Mouse (Mus musculus) MEL (cell line): ENCODE measurements around the gene Rarb. TPM values are rescaled to one million over a fixed set of nuclear protein-coding genes. Genes with fewer than 3 reads are reported as not detected.

ENCODE experiments used
- DNase-seq: peaks from one replicate; pipeline ENCODE4 v3.0.0; 2011; ENCODE audit warnings: low read depth, low spot score
- H3K27ac ChIP-seq: 2 replicates; pipeline ENCODE4 v1.5.1; 2012; ENCODE audit warnings: low read depth, mild to moderate bottlenecking, control low read depth, low read length, moderate library complexity; ENCODE audit not compliant: control insufficient read depth
- H3K27me3 ChIP-seq, 2 experiments: fragments of 150-350 bp in 1 of 2; sonication (generic) in 1 of 2; 2 replicates each; pipeline ENCODE4 v1.6.1; 2012; ENCODE audit warnings: low read length in 2 of 2, mild to moderate bottlenecking in 2 of 2, improper control_type of control experiment in 1 of 2, moderate library complexity in 1 of 2; ENCODE audit not compliant: insufficient read depth in 2 of 2, control insufficient read depth in 1 of 2
- H3K36me3 ChIP-seq, 2 experiments: 2 replicates each; pipeline ENCODE4 v1.6.1; 2012 to 2014; ENCODE audit warnings: low read length in 2 of 2, improper control_type of control experiment in 1 of 2, inconsistent platforms in 1 of 2, mild to moderate bottlenecking in 1 of 2; ENCODE audit not compliant: insufficient read depth in 2 of 2, control insufficient read depth in 1 of 2
- H3K4me1 ChIP-seq, 2 experiments: fragments of 150-350 bp in 1 of 2; sonication (generic) in 1 of 2; 2 replicates each; pipeline ENCODE4 v1.6.1; 2012; ENCODE audit warnings: low read length in 2 of 2, improper control_type of control experiment in 1 of 2, mild to moderate bottlenecking in 1 of 2; ENCODE audit not compliant: insufficient read depth in 2 of 2, control insufficient read depth in 1 of 2
- H3K4me3 ChIP-seq, 2 experiments: fragments of 150-350 bp in 1 of 2; sonication (generic) in 1 of 2; 2 replicates each; pipeline ENCODE4 v1.5.1; 2012; ENCODE audit warnings: low read depth in 2 of 2, low read length in 2 of 2, mild to moderate bottlenecking in 2 of 2, moderate library complexity in 2 of 2, control low read depth in 1 of 2, improper control_type of control experiment in 1 of 2; ENCODE audit not compliant: control insufficient read depth in 1 of 2, insufficient read depth in 1 of 2
- H3K79me2 ChIP-seq: 2 replicates; pipeline ENCODE4 v1.6.1; 2012; ENCODE audit warnings: mild to moderate bottlenecking, low read length, moderate library complexity; ENCODE audit not compliant: control insufficient read depth, poor library complexity, insufficient read depth
- H3K9ac ChIP-seq: 2 replicates; pipeline ENCODE4 v1.6.1; 2012; ENCODE audit warnings: low read depth, mild to moderate bottlenecking, control low read depth, low read length, moderate library complexity; ENCODE audit not compliant: control insufficient read depth, poor library complexity, severe bottlenecking
- H3K9me3 ChIP-seq: fragments of 150-350 bp; sonication (generic); replicated peaks from 2 replicates; pipeline ENCODE4 v1.6.1; 2012; ENCODE audit warnings: mild to moderate bottlenecking, low read length, improper control_type of control experiment, moderate library complexity; ENCODE audit not compliant: insufficient read depth
- CHD2 ChIP-seq: IDR thresholded peaks from 2 replicates; pipeline ENCODE4 v1.6.1; 2011; ENCODE audit warnings: low read length, improper control_type of control experiment
- E2F4 ChIP-seq: IDR thresholded peaks from 2 replicates; pipeline ENCODE4 v1.6.1; 2011; ENCODE audit warnings: low read depth, low read length, improper control_type of control experiment, borderline replicate concordance
- ELF1 ChIP-seq: IDR thresholded peaks from 2 replicates; pipeline ENCODE4 v1.6.1; 2014; ENCODE audit warnings: low read depth, mild to moderate bottlenecking, inconsistent platforms, low read length, improper control_type of control experiment, moderate library complexity
- ETS1 ChIP-seq: IDR thresholded peaks from 2 replicates; pipeline ENCODE4 v1.6.1; 2012; ENCODE audit warnings: low read depth, mild to moderate bottlenecking, inconsistent platforms, low read length, improper control_type of control experiment, moderate library complexity
- HCFC1 ChIP-seq: IDR thresholded peaks from 2 replicates; pipeline ENCODE4 v1.6.1; 2012; ENCODE audit warnings: low read depth, mild to moderate bottlenecking, inconsistent platforms, low read length, improper control_type of control experiment, moderate library complexity
- JUND ChIP-seq: IDR thresholded peaks from 2 replicates; pipeline ENCODE4 v1.6.1; 2011; ENCODE audit warnings: low read depth, mild to moderate bottlenecking, improper control_type of control experiment, low read length
- KAT2A ChIP-seq: conservative IDR thresholded peaks from 2 replicates; pipeline ENCODE4 v1.6.1; 2012; ENCODE audit warnings: low read depth, low read length, improper control_type of control experiment, inconsistent platforms
- MAFK ChIP-seq: IDR thresholded peaks from 2 replicates; pipeline ENCODE4 v1.6.1; 2011; ENCODE audit warnings: low read depth, mild to moderate bottlenecking, low read length, improper control_type of control experiment, borderline replicate concordance
- MAX ChIP-seq: IDR thresholded peaks from 2 replicates; pipeline ENCODE4 v1.6.1; 2011; ENCODE audit warnings: low read length, improper control_type of control experiment
- MAZ ChIP-seq: IDR thresholded peaks from 2 replicates; pipeline ENCODE4 v1.6.1; 2012; ENCODE audit warnings: low read depth, mild to moderate bottlenecking, inconsistent platforms, low read length, improper control_type of control experiment
- MEF2A ChIP-seq: IDR thresholded peaks from 2 replicates; pipeline ENCODE4 v1.6.1; 2014; ENCODE audit warnings: low read depth, mild to moderate bottlenecking, inconsistent platforms, low read length, improper control_type of control experiment; ENCODE audit not compliant: poor library complexity, insufficient replicate concordance, severe bottlenecking; ENCODE audit errors: extremely low read depth
- MXI1 ChIP-seq: IDR thresholded peaks from 2 replicates; pipeline ENCODE4 v1.6.1; 2011; ENCODE audit warnings: mild to moderate bottlenecking, low read depth, low read length, improper control_type of control experiment
- MYB ChIP-seq: IDR thresholded peaks from 2 replicates; pipeline ENCODE4 v1.6.1; 2011; ENCODE audit warnings: mild to moderate bottlenecking, low read depth, low read length, improper control_type of control experiment
- NELFE ChIP-seq: IDR thresholded peaks from 2 replicates; pipeline ENCODE4 v1.6.1; 2011; ENCODE audit warnings: low read depth, low read length, improper control_type of control experiment
- POLR2AphosphoS2 ChIP-seq: IDR thresholded peaks from 2 replicates; pipeline ENCODE4 v1.6.1; 2011; ENCODE audit warnings: low read length, improper control_type of control experiment
- RCOR1 ChIP-seq: IDR thresholded peaks from 2 replicates; pipeline ENCODE4 v1.6.1; 2012; ENCODE audit warnings: low read depth, mild to moderate bottlenecking, inconsistent platforms, low read length, improper control_type of control experiment
- TAL1 ChIP-seq: IDR thresholded peaks from 2 replicates; pipeline ENCODE4 v1.6.1; 2012; ENCODE audit warnings: mild to moderate bottlenecking, inconsistent platforms, low read length, moderate library complexity, mixed read lengths
- TBP ChIP-seq: IDR thresholded peaks from 2 replicates; pipeline ENCODE4 v1.8.0; 2011; ENCODE audit warnings: low read depth, low read length, improper control_type of control experiment
- TCF12 ChIP-seq: IDR thresholded peaks from 2 replicates; pipeline ENCODE4 v1.6.1; 2014; ENCODE audit warnings: low read depth, mild to moderate bottlenecking, inconsistent platforms, low read length, improper control_type of control experiment, moderate library complexity
- UBTF ChIP-seq: IDR thresholded peaks from 2 replicates; pipeline ENCODE4 v1.6.1; 2012; ENCODE audit warnings: low read depth, mild to moderate bottlenecking, inconsistent platforms, low read length, improper control_type of control experiment, moderate library complexity, borderline replicate concordance; ENCODE audit not compliant: insufficient read depth
- USF2 ChIP-seq, 2 experiments: IDR thresholded peaks; 2 replicates each; pipeline ENCODE4 v1.6.1; 2011 to 2012; ENCODE audit warnings: improper control_type of control experiment in 2 of 2, low read length in 2 of 2, borderline replicate concordance in 1 of 2, inconsistent platforms in 1 of 2, low read depth in 1 of 2, mild to moderate bottlenecking in 1 of 2; ENCODE audit not compliant: insufficient read depth in 1 of 2
- ZKSCAN1 ChIP-seq: IDR thresholded peaks from 2 replicates; pipeline ENCODE4 v1.6.1; 2012; ENCODE audit warnings: low read depth, mild to moderate bottlenecking, inconsistent platforms, low read length, improper control_type of control experiment, moderate library complexity
- ZMIZ1 ChIP-seq: IDR thresholded peaks from 2 replicates; pipeline ENCODE4 v1.6.1; 2012; ENCODE audit warnings: low read depth, mild to moderate bottlenecking, inconsistent platforms, low read length, improper control_type of control experiment, moderate library complexity
- polyA plus RNA-seq, 2 experiments: library from polyadenylated mRNA; stranded (reverse) in 1 of 2; unstranded in 1 of 2; fragments of >175 nt in 1 of 2; fragments of >200 nt in 1 of 2; gene quantifications; 2 replicates each; pipeline versions ENCODE4 v1.2.1 to v1.2.4; 2012; ENCODE audit warnings: low replicate concordance in 2 of 2, low read depth in 1 of 2; ENCODE audit not compliant: insufficient read length in 2 of 2, insufficient read depth in 1 of 2, missing spikeins in 1 of 2
- total RNA-seq: library from RNA; depleted of rRNA; stranded (reverse); fragments of 300-350 nt; gene quantifications from 2 replicates; pipeline ENCODE4 v1.2.3, GENCODE M21; 2012

Gene Rarb
- total and polyA plus RNA-seq, 3 experiments: not detected

- no peak for TF ChIP-seq HCFC1
These were observed 66.3 kb downstream of the Rarb start (continued) for GRCm38 (mm10) chr14:16752648-16753047.

DNA sequence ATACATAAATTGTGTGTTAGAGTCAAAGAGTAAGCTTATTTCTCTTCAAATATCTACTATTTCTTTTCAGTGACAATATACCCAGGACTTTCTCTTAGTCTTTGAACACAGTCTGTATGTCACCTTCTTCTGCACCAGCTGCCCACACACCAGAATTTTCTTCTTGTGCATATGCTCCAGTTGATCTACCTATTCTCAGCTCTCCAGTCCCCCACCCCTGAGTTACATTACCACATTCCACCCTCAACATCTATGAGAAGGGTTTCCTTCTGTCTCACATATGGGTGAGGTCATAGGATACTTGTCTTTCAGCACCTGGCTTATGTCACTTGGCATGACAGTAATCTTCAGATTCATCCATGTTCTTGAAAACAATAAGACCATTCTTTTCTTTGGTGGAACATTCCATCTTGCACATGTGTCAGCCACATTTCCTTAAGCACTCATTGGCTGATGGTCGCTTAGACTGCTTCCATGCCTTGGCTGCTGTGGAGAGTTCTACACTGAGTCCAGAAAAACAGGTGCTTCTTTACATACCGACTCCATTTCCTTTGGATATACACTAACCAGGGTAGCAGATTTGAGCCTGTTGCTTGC lies 71.9 kb downstream of the Rarb start:
- no peaks in the 10 kb centered on the region for H3K79me2 ChIP-seq
- H3K9me3 ChIP-seq: no peaks in the 10 kb centered on the region
- no peak for DNase-seq
- H3K9ac ChIP-seq: no peak overlapping the region
- H3K4me1 ChIP-seq: no peaks in the 10 kb centered on the region
- no peaks in the 10 kb centered on the region for H3K27me3 ChIP-seq
- H3K4me3 ChIP-seq: no peak overlapping the region
- H3K36me3 ChIP-seq: no peaks in the 10 kb centered on the region
- H3K27ac ChIP-seq: no peak overlapping the region
- no peak for TF ChIP-seq MAZ
- no peak for TF ChIP-seq E2F4
- no peak for TF ChIP-seq MXI1

DNA sequence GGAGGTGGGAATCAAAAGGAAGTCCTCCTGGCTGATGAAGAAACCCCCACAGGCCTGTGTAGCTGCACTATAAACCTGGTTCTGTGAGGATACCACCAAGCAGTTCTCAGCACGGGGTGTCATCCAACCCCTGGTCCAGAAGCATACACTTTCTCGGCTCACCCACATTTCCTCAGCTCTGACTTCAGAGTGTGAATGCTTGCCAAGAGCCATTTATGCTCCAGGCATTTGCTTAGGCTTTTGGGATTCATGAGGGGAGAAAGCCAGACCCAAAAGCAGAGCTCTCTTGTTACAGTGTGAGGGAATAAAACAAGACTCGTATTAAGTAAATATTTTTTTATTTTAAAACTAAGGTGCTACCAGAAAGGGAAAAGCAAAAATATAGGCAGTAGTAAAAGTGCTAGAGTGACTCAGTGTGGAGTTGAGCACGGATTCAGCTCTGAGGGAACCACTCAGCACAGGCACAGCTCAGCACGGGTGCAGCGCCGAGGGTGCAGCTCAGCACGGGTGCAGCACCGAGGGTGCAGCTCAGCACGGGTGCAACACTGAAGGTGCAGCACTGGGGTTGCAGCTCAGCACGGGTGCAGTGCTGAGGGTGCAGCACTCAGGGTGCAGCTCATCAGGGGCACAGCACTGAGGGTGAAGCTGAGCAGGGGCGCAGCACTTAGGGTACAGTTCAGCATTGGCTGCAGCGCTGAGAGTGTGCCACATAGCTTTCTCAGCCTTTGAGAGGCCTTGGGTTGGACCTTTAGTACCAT lies 77.8 kb downstream of the Rarb start:
- Histone ChIP-seq H3K79me2 (no peaks in the 10 kb centered on the region), H3K9ac (no peak overlapping the region), H3K4me3 (no peak overlapping the region), H3K9me3 (no peaks in the 10 kb centered on the region), H3K36me3 (no peaks in the 10 kb centered on the region), H3K27ac (no peak overlapping the region), H3K27me3 (no peaks in the 10 kb centered on the region), H3K4me1 (no peaks in the 10 kb centered on the region)
- no peak for TF ChIP-seq RCOR1
- no peak for TF ChIP-seq ZMIZ1
- no peak for TF ChIP-seq POLR2AphosphoS2
- TF ChIP-seq TAL1: no peak
- no peak for TF ChIP-seq MYB
- TF ChIP-seq KAT2A: no peak
- no peak for TF ChIP-seq CHD2
- TF ChIP-seq MEF2A: no peak
- no peak for DNase-seq

DNA sequence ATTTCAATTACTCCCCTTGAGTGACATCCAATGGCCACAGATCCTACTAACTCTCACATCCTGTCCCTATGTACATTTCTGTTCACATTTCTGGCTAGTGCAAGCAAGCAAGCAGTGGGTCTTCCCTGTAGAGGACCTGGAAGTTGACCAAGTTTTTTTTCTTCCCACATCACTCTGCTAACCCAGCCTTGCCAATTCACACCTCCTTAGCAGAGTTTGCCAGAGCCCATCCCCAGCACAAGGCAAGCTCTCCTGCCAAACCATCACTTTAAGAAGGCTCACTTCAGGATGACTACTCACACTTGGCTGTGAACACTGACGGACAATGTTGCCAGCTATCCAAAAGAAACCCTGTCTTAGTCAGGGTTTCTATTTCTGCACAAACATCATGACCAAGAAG lies 80.4 kb downstream of the Rarb start:
- H3K27ac ChIP-seq: no peak overlapping the region
- no peak overlapping the region for H3K9ac ChIP-seq
- no peak for DNase-seq
- H3K4me3 ChIP-seq: no peak overlapping the region
- H3K27me3 ChIP-seq: no peaks in the 10 kb centered on the region
- H3K79me2 ChIP-seq: no peaks in the 10 kb centered on the region
- no peaks in the 10 kb centered on the region for H3K36me3 ChIP-seq
- TF ChIP-seq TCF12 (no peak), TBP (no peak), MAZ (no peak), ELF1 (no peak), ZKSCAN1 (no peak), MXI1 (no peak), MAX (no peak), USF2 (IDR thresholded peaks at IDR 0.05; ENCODE audit: borderline replicate concordance in 1 of 2, insufficient read depth in 1 of 2, low read depth in 1 of 2, low read length in 2 of 2) (no peak), MAFK (no peak), JUND (no peak), ETS1 (no peak), UBTF (no peak), NELFE (no peak)
- TF ChIP-seq, all 39 proteins: peak for 0
- no peaks in the 10 kb centered on the region for H3K4me1 ChIP-seq
- no peaks in the 10 kb centered on the region for H3K9me3 ChIP-seq
